Mouse (Mus musculus) embryonic fibroblast, embryonic 13.5 days (primary cell): ENCODE data around the gene Lzts3. TPM values are rescaled to one million over a fixed set of nuclear protein-coding genes. Genes with fewer than 3 reads are reported as not detected.
A peak's percentile ranks its signal among the peaks of the same experiment; 100 is the strongest.

Source experiments
- H3K27ac ChIP-seq: 2 replicates; pipeline ENCODE4 v1.5.1; 2012; ENCODE audit warnings: low read length, control low read depth, inconsistent platforms; ENCODE audit not compliant: insufficient read depth
- H3K4me1 ChIP-seq: 2 replicates; pipeline ENCODE4 v1.6.1; 2011; ENCODE audit warnings: low read length; ENCODE audit not compliant: control insufficient read depth, insufficient read depth
- H3K4me3 ChIP-seq: 2 replicates; pipeline ENCODE4 v1.5.1; 2011; ENCODE audit warnings: mild to moderate bottlenecking, control low read depth, low read length; ENCODE audit not compliant: insufficient read depth
- CTCF ChIP-seq: IDR thresholded peaks from 2 replicates; pipeline ENCODE4 v1.5.1; 2011; ENCODE audit warnings: mild to moderate bottlenecking, control low read depth, low read length, moderate library complexity, borderline replicate concordance; ENCODE audit not compliant: insufficient read depth
- POLR2A ChIP-seq: IDR thresholded peaks from 2 replicates; pipeline ENCODE4 v1.6.1; 2011; ENCODE audit warnings: low read depth, mild to moderate bottlenecking, control low read depth, low read length, moderate library complexity
- polyA plus RNA-seq: library from polyadenylated mRNA; stranded (reverse); fragments of >200 nt; gene quantifications from 2 replicates; pipeline ENCODE4 v1.2.4, GENCODE M21; 2011; ENCODE audit warnings: low read depth; ENCODE audit not compliant: missing spikeins, insufficient read length

Gene Lzts3
- polyA plus RNA-seq, 1 experiment: 5.1 TPM

- TF ChIP-seq POLR2A (no peak), CTCF (no peak)
- no peaks in the 10 kb centered on the region for H3K4me1 ChIP-seq
- H3K4me3 ChIP-seq: no peak overlapping the region
- no peak overlapping the region for H3K27ac ChIP-seq
Measured at GRCm38 (mm10) chr2:130618972-130619371, 23.6 kb downstream of the Lzts3 start.

GRCm38 (mm10) chr2:130613091-130613490 is 29.5 kb downstream of the Lzts3 start:
- no peaks in the 10 kb centered on the region for H3K4me1 ChIP-seq
- no peak overlapping the region for H3K27ac ChIP-seq
- no peak overlapping the region for H3K4me3 ChIP-seq
- TF ChIP-seq CTCF: 0 out of 2 replicates have a peak, but pooled peaks have one; percentile 6
- TF ChIP-seq POLR2A: no peak

GRCm38 (mm10) chr2:130602195-130602594 is 40.4 kb downstream of the Lzts3 start:
- Histone ChIP-seq H3K4me3 (no peak overlapping the region), H3K27ac (no peak overlapping the region), H3K4me1 (no peaks in the 10 kb centered on the region)
- TF ChIP-seq CTCF: no peak
- TF ChIP-seq POLR2A: no peak

GRCm38 (mm10) chr2:130598399-130598798 is 44.2 kb downstream of the Lzts3 start:
- H3K27ac ChIP-seq: no peak overlapping the region
- no peaks in the 10 kb centered on the region for H3K4me1 ChIP-seq
- TF ChIP-seq POLR2A (no peak), CTCF (no peak)
- H3K4me3 ChIP-seq: no peak overlapping the region

GRCm38 (mm10) chr2:130597601-130598010 is 45.0 kb downstream of the Lzts3 start:
- H3K4me1 ChIP-seq: no peaks in the 10 kb centered on the region
- no peak overlapping the region for H3K4me3 ChIP-seq
- TF ChIP-seq POLR2A (no peak), CTCF (no peak)
- H3K27ac ChIP-seq: no peak overlapping the region

- no peak overlapping the region for H3K4me3 ChIP-seq
- H3K4me1 ChIP-seq: no peaks in the 10 kb centered on the region
- H3K27ac ChIP-seq: no peak overlapping the region
- TF ChIP-seq CTCF (no peak), POLR2A (no peak)
Measured at GRCm38 (mm10) chr2:130595596-130595995, 47.0 kb downstream of the Lzts3 start.

- H3K4me1 ChIP-seq: no peaks in the 10 kb centered on the region
- TF ChIP-seq POLR2A: no peak
- no peak for TF ChIP-seq CTCF
- no peak overlapping the region for H3K4me3 ChIP-seq
- H3K27ac ChIP-seq: no peak overlapping the region
Measured at GRCm38 (mm10) chr2:130591016-130591415, 51.6 kb downstream of the Lzts3 start.

GRCm38 (mm10) chr2:130589761-130590160 is 52.8 kb downstream of the Lzts3 start:
- TF ChIP-seq CTCF (no peak), POLR2A (no peak)
- Histone ChIP-seq H3K4me1 (no peaks in the 10 kb centered on the region), H3K27ac (no peak overlapping the region)

GRCm38 (mm10) chr2:130589157-130589556 is 53.4 kb downstream of the Lzts3 start:
- no peak overlapping the region for H3K27ac ChIP-seq
- no peaks in the 10 kb centered on the region for H3K4me1 ChIP-seq
- no peak overlapping the region for H3K4me3 ChIP-seq
- TF ChIP-seq CTCF (no peak), POLR2A (no peak)

More at GRCm38 (mm10) chr2:130589761-130590160, 52.8 kb downstream of the Lzts3 start:
- H3K4me3 ChIP-seq: no peak overlapping the region

GRCm38 (mm10) chr2:130588373-130588772 is 54.2 kb downstream of the Lzts3 start:
- Histone ChIP-seq H3K4me1 (no peaks in the 10 kb centered on the region), H3K4me3 (no peak overlapping the region), H3K27ac (no peak overlapping the region)
- TF ChIP-seq CTCF (no peak), POLR2A (no peak)

GRCm38 (mm10) chr2:130586016-130586415 is 56.6 kb downstream of the Lzts3 start:
- Histone ChIP-seq H3K27ac (no peak overlapping the region), H3K4me1 (no peaks in the 10 kb centered on the region), H3K4me3 (no peak overlapping the region)
- TF ChIP-seq CTCF (no peak), POLR2A (no peak)
